Mouse (Mus musculus): ENCODE results near the gene Gstt3.

- no peak for TF ChIP-seq MAX (IDR thresholded peaks at IDR 0.05; ENCODE audit: low read depth)
- TF ChIP-seq TCF12 (IDR thresholded peaks at IDR 0.05; ENCODE audit: insufficient read depth, poor library complexity, severe bottlenecking): no peak
- no peak for TF ChIP-seq POLR2A (IDR thresholded peaks at IDR 0.05; ENCODE audit: insufficient read length, low read depth)
These were observed 24.5 kb downstream of the Gstt3 start for GRCm38 (mm10) chr10:75756719-75757118.
